Comparison of ENCODE assay signal across 31 mouse cellular contexts in genomic region chr16:10372372-10372771, GRCm38 (mm10). TPM values are rescaled to one million over a fixed set of nuclear protein-coding genes. Genes with fewer than 3 reads are reported as not detected.
DNase-seq lines count a peak whose midpoint lies in the region; ATAC-seq and TF ChIP-seq lines count a peak whose summit lies in the region.
"Had no signal": no experiment of that assay in that cellular context is flagged by ENCODE, and none has a peak within 500 bp of the region (broad histone marks: within the 10 kb centered on the region; RNA-seq: fewer than 3 reads in every experiment).

No protein-coding gene starts in this region.

- no peaks in the 10 kb centered on the region for H3K27me3 ChIP-seq in kidney, adult 2 months (replicated peaks; ENCODE audit: control insufficient read depth, insufficient read depth, low read length)
- H3K27me3 ChIP-seq in kidney, embryonic 14.5 days (ENCODE audit: control insufficient read depth, insufficient read depth, low read length) = no peaks in the 10 kb centered on the region
- no peaks in the 10 kb centered on the region for H3K27me3 ChIP-seq in lung, postnatal 0 days (replicated peaks; ENCODE audit: insufficient read depth, low read length)
- H3K27me3 ChIP-seq: forebrain, embryonic 13.5 days; limb, embryonic 15.5 days; lung, embryonic 15.5 days; neural tube, embryonic 13.5 days; Patski had no signal

- ATAC-seq in cerebellum, adult (ENCODE audit: insufficient number of reproducible peaks, low FRiP score, low TSS enrichment) = no peak
- ATAC-seq in kidney, embryonic 14.5 days (ENCODE audit: low FRiP score, low TSS enrichment) = no peak
- ATAC-seq in lung, postnatal 0 days = no peak; the same call in 1 of the 2 replicates
- ATAC-seq: forebrain, embryonic 13.5 days; midbrain, embryonic 16.5 days; Patski had no signal

- intact Hi-C loops in heart, postnatal 36 days (cut with DNase I) = no loop called here

- H3K4me2 ChIP-seq in kidney, embryonic 14.5 days (replicated peaks; ENCODE audit: low read depth, low read length) = no peak overlapping the region
- no peak overlapping the region for H3K4me2 ChIP-seq in lung, postnatal 0 days (replicated peaks; ENCODE audit: low read depth, low read length)
- H3K4me2 ChIP-seq: forebrain, embryonic 13.5 days; hindbrain, embryonic 13.5 days; limb, embryonic 15.5 days; lung, embryonic 15.5 days; neural tube, embryonic 13.5 days had no signal

- WGBS in kidney, adult 2 months = 74% methylated on average over 4 of the region's 4 CpGs
- WGBS in kidney, embryonic 14.5 days = 77% methylated on average over 4 of the region's 4 CpGs
- WGBS in lung, postnatal 0 days = 56% methylated on average over 4 of the region's 4 CpGs

- no peak overlapping the region for H3K4me3 ChIP-seq in kidney, adult 2 months (ENCODE audit: insufficient read depth, low read depth, low read length)
- no peak overlapping the region for H3K4me3 ChIP-seq in kidney, embryonic 14.5 days (ENCODE audit: low read length)
- H3K4me3 ChIP-seq in lung, postnatal 0 days (ENCODE audit: low read depth, low read length) = no peak overlapping the region
- H3K4me3 ChIP-seq: forebrain, embryonic 13.5 days; heart, adult 2 months; hindbrain, embryonic 13.5 days; left cerebral cortex, adult 2 months; limb, embryonic 15.5 days; lung, embryonic 15.5 days; midbrain, embryonic 10.5 days; myocyte; neural tube, embryonic 13.5 days had no signal

- DNase-seq in cerebellum, adult 9-11 months = peak; percentile 29
- DNase-seq in kidney, adult 2 months = peak; percentile 10
- peak; percentile 59 for DNase-seq in lung, postnatal 10 days
- DNase-seq in lung, postnatal 0 days (ENCODE audit: low spot score) = no peak
- DNase-seq in heart, postnatal 36 days = no peak
- DNase-seq: B cell, adult 2 months; layer of hippocampus, adult 9-11 months; retina, postnatal 1 day; right cerebral cortex, postnatal 25 days; spleen, adult 18-20 months; thymus, adult 18-20 months; thymus, postnatal 36 days had no signal

- TF ChIP-seq EP300 in lung, postnatal 0 days (IDR thresholded peaks at IDR 0.05) = no peak

- no peak for TF ChIP-seq CTCF in kidney, adult 2 months (conservative IDR thresholded peaks at IDR 0.05; ENCODE audit: insufficient read depth, insufficient read length, low read depth, low read length)
- TF ChIP-seq CTCF in lung, postnatal 0 days (IDR thresholded peaks at IDR 0.05) = no peak

- H3K27ac ChIP-seq in kidney, adult 2 months (ENCODE audit: insufficient read depth, low read depth, low read length) = no peak overlapping the region
- no peak overlapping the region for H3K27ac ChIP-seq in kidney, embryonic 14.5 days (ENCODE audit: low read depth, low read length)
- no peak overlapping the region for H3K27ac ChIP-seq in lung, postnatal 0 days (ENCODE audit: low read length)
- H3K27ac ChIP-seq: forebrain, embryonic 13.5 days; heart, adult 2 months; hindbrain, embryonic 13.5 days; left cerebral cortex, adult 2 months; limb, embryonic 15.5 days; liver, embryonic 14.5 days; lung, embryonic 15.5 days; midbrain, embryonic 10.5 days; neural tube, embryonic 13.5 days had no signal

- no peaks in the 10 kb centered on the region for H3K4me1 ChIP-seq in kidney, adult 2 months (ENCODE audit: control insufficient read depth, insufficient read depth, low read length)
- peaks cover 12% of the 10 kb centered on the region for H3K4me1 ChIP-seq in kidney, embryonic 14.5 days (ENCODE audit: control insufficient read depth, insufficient read depth, low read length)
- peaks cover 4% of the 10 kb centered on the region; the same call in 1 of the 2 replicates for H3K4me1 ChIP-seq in lung, postnatal 0 days (ENCODE audit: insufficient read depth, low read depth, low read length)

- no peak overlapping the region for H3K9ac ChIP-seq in kidney, embryonic 14.5 days (ENCODE audit: low read depth, low read length)
- no peak overlapping the region for H3K9ac ChIP-seq in lung, postnatal 0 days (replicated peaks; ENCODE audit: low read depth)
- H3K9ac ChIP-seq: forebrain, embryonic 13.5 days; hindbrain, embryonic 13.5 days; limb, embryonic 15.5 days; liver, embryonic 14.5 days; lung, embryonic 15.5 days; neural tube, embryonic 13.5 days had no signal

- no peaks in the 10 kb centered on the region for H3K9me3 ChIP-seq in kidney, embryonic 14.5 days (ENCODE audit: control insufficient read depth, low read length)
- H3K9me3 ChIP-seq in lung, postnatal 0 days (ENCODE audit: low read length) = no peaks in the 10 kb centered on the region
- H3K9me3 ChIP-seq: forebrain, embryonic 13.5 days; G1E; hindbrain, embryonic 13.5 days; limb, embryonic 15.5 days; lung, embryonic 15.5 days; midbrain, embryonic 10.5 days; neural tube, embryonic 13.5 days had no signal

- TF ChIP-seq POLR2A in kidney, adult 2 months (IDR thresholded peaks at IDR 0.05; ENCODE audit: low read depth, low read length) = no peak

- no peaks in the 10 kb centered on the region for H3K36me3 ChIP-seq in kidney, adult 2 months (ENCODE audit: control insufficient read depth, insufficient read depth, low read length)
- H3K36me3 ChIP-seq in kidney, embryonic 14.5 days (ENCODE audit: control insufficient read depth, insufficient read depth, low read length) = no peaks in the 10 kb centered on the region
- no peaks in the 10 kb centered on the region for H3K36me3 ChIP-seq in lung, postnatal 0 days (ENCODE audit: insufficient read depth, low read length)
- H3K36me3 ChIP-seq: G1E; hindbrain, embryonic 13.5 days; limb, embryonic 15.5 days; lung, embryonic 15.5 days; midbrain, embryonic 10.5 days; neural tube, embryonic 13.5 days had no signal

RNA-seq across cellular contexts. Expression of gene Tekt5, which starts 22.9 kb away (rescaled TPM):
- 0.64 and 0.77 TPM in 2 replicates for polyA plus RNA-seq in kidney, adult 2 months (2012; rRNA removed)
- polyA plus RNA-seq in kidney, embryonic 14.5 days (2014; fragmentation: Nextera tagmentation; extraction: Ambion mirVana) = 0.90 and 1.3 TPM in 2 replicates
- polyA plus RNA-seq in lung, postnatal 0 days (2015; fragmentation: Nextera tagmentation; extraction: Ambion mirVana) = 9.9 and 11.7 TPM in 2 replicates
- total RNA-seq in heart, postnatal 36 days (2021) = not detected
- total RNA-seq: adrenal gland, adult 18-20 months; CH12.LX; gastrocnemius, adult 8-10 months; heart, adult 2 months; heart, postnatal 25 days had no signal
- polyA plus RNA-seq: midbrain, embryonic 10.5 days; Patski had no signal

RNA-seq across cellular contexts. Expression of gene Nubp1, which starts 39.4 kb away (rescaled TPM):
- 28.1 and 30.5 TPM in 2 replicates for polyA plus RNA-seq in kidney, adult 2 months (2012; rRNA removed)
- polyA plus RNA-seq in kidney, embryonic 14.5 days (2014; fragmentation: Nextera tagmentation; extraction: Ambion mirVana) = 69.9 and 77.1 TPM in 2 replicates
- polyA plus RNA-seq in lung, postnatal 0 days (2015; fragmentation: Nextera tagmentation; extraction: Ambion mirVana) = 31.2 and 31.6 TPM in 2 replicates
- 1 to 10 TPM; 8.9 to 9.0 TPM for total RNA-seq in heart, postnatal 36 days (2021)

RNA-seq across cellular contexts. Expression of gene Emp2, which starts 58.6 kb away (rescaled TPM):
- polyA plus RNA-seq in kidney, adult 2 months (2012; rRNA removed) = 22.3 and 23.3 TPM in 2 replicates
- polyA plus RNA-seq in kidney, embryonic 14.5 days (2014; fragmentation: Nextera tagmentation; extraction: Ambion mirVana) = 9.8 and 14.7 TPM in 2 replicates
- 584 and 640 TPM in 2 replicates for polyA plus RNA-seq in lung, postnatal 0 days (2015; fragmentation: Nextera tagmentation; extraction: Ambion mirVana)
- 10 to 100 TPM; 42.0 to 49.2 TPM for total RNA-seq in heart, postnatal 36 days (2021)
- total RNA-seq: CH12.LX had no signal
- polyA plus RNA-seq: G1E had no signal

Comparison
In these comparisons a context has a peak if more than half of its experiments do, and no peak if none do; other contexts are left out.
1. DNase-seq: peak in cerebellum, adult 9-11 months (single experiment), kidney, adult 2 months (single experiment) and lung, postnatal 10 days (single experiment); none in lung, postnatal 0 days (single experiment) and heart, postnatal 36 days (0 of 2).
2. RNA of gene Emp2, which starts 58.6 kb away (polyA plus RNA-seq): 584 to 640 TPM in lung, postnatal 0 days; 22.3 to 23.3 TPM in kidney, adult 2 months and 9.8 to 14.7 TPM in kidney, embryonic 14.5 days; every median in the first group is over 10 times any median in the second.